Mouse (Mus musculus) kidney, postnatal 25 days (tissue): ENCODE measurements around the gene Ugt1a1.
"Not testable (repeated sequence)": the region's sequence is repeated elsewhere in the genome, so short reads cannot be mapped to it uniquely, and the experiment has no call there.

Experiments used
- DNase-seq, 2 experiments: peaks; one replicate each; pipeline ENCODE4 v3.0.0; 2021; ENCODE audit warnings: mixed read lengths in 2 of 2

The Ugt1a1 gene

DNA sequence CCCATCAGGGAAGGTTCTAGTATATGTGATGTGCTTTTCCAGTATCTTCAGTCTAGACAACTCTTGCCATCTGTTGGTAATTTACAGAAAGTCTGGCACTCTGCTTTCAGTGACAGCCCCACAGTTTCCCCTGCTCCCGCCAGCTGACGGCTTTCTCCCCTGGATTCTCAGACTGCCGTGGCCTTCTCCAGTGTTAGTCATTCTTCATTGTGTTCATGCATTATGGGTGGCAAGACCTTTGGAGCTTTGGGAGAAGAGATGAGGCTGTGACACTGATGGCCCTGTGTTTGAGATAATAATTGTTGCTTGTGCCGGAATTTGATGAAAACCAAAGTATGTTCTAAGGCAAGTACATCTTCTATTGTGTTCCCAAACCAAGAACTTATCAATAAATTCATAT, 6.8 kb downstream of the Ugt1a1 start:
- DNase-seq = no peak

DNA sequence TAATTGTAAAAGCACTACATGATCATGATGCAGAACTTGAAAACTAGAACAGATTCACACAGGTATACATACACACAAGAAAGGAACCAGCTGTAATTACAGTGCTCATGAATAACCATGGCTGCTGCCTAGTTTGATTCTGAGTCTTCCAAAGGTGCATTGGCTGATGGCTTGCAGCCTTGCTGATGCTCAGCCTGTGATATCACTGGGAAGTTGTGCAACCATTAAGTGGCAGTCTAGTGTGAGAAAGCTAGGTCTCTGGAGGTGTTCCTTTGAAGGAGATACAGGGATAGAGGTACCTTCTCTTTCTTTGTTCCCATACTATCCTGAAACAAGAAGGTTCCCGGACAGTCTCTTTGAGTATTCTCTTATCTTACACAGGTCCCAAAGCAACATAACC, 7.3 kb downstream of the Ugt1a1 start:
- peak in 1 of 2 experiments; percentile 34 for DNase-seq

DNA sequence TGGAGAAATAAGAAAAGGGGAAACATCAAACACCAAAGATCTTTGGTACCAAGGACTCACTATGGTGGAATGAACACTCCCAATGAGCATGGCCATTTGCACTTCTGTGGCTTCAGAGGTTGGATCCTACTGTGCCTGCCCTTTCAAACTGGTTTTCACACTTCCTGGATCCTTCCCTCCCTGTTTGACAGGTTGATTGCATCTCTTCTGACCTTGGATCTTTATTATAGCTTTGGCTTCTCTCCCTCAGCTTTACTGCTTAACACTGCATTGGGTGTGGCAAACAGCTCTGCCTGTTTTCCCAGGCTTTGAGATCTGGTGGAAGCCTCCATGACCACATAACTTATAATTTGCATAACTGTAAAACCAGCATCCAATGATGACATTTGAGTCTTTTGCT, 8.6 kb downstream of the Ugt1a1 start:
- DNase-seq = peak in 1 of 2 experiments; percentile 33

DNA sequence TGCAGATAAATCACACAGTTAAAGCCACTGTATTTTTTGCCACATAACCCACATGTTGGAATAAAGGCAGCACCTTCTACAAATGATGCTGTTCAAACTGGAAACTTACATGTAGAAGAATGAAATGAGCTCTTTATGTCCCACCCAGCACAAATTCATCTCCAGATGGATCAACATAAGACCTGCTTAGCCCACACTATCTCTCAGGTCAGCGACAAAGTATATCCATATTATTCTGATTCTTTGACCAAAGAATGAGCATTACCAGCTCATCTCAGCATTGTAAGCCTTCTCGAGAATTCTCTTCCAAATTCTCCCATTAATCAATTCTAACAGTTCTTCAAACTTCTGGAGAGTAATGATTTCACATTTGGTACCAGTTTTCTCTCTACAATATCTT, 10.5 kb downstream of the Ugt1a1 start:
- no peak for DNase-seq

DNA sequence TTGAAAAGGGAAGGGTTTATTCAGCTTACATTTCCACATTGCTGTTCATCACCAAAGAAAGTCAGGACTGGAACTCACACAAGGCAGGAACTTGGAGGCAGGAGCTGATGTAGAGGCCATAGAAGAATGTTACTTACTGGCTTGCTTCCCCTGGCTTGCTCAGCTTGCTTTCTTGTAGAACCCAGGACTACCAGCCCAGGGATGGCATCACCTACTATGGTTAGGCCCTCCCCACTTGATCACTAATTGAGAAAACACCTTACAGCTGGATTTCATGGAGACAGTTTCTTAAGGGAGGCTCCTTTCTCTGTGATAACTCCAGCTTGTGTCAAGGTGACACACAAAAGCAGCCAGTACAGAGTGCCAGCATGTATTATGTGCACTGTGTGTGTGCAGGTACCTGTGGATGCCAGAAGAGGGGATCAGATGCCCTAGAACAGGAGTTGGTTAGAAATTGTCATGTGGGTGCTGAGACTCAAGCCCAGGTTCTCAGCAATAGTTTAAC, 11.3 kb downstream of the Ugt1a1 start:
- DNase-seq = peak in 1 of 2 experiments; percentile 37

DNA sequence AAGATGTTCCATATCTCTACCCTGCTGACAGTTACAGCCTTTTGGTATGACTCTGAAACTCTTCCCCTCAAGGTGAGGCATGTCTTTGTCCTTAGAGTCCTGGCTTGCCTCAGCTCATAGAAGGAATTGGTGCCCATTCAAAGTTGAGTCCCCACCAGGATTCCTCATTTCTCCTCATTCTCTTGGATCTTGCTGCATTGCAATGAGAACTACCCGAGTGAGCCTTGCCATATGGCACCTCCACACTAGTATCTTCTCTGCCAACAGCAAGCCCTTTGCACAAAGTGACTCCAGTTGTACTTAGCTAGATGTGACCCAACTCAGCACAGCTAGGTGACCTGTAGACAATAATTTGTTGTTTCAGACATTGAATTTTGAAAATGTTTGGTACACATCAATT, 11.8 kb downstream of the Ugt1a1 start:
- peak in 1 of 2 experiments; percentile 45 for DNase-seq

DNA sequence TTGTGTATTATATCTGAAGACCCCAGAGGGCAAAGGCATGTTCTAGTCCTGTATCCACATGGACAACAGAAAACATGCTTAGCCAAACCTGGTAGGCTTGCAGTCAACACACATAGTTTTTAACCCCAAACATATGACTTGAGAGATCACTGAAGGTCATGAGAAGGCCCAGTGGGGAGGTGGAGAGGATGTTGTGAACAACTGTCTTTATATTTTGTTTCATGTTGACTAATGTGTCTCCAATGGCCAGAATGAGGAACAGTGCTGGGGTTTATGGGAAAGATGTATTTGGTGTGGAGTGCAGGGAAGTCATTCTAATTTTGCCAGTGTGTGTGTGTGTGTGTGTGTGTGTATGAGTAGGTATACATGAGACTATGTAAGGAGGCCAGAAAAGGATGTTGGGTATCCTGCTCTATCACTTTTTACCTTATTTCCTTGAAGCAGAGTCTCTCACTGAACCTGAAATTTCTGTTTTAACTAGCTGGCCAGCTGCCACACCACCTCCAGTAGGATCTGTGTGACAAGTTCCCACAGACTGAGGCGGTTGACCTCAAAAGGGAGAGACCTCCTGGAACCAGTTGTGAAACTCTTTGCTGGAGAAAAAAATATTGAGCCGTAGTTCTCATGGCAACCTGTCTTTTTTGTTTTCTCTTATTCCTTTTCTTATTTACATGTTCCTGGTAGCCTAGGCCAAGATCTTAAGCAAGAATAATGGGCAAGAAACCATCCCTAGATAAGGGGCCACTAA, 12.4 kb downstream of the Ugt1a1 start:
- peak; percentile 52 to 71 for DNase-seq

DNA sequence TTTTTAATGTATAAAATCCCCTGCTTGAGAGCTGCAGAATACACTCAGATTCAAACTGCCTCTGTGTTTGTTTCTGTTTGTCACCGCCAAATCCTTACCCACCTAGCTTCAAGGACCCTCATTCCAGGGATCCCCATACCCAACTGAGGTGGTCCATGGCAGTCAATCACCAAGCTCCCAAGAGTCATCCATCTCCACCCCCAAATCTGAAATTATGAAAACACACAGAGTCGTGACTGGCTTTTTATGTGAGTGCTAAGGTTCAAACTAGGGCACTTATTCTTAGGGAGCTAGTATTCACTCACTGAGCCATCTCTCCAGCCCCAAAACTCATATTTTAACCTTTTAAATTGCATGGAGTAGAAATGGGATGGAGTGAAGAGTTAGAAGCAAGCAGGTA, 13.5 kb downstream of the Ugt1a1 start:
- not testable (repeated sequence) for DNase-seq

DNA sequence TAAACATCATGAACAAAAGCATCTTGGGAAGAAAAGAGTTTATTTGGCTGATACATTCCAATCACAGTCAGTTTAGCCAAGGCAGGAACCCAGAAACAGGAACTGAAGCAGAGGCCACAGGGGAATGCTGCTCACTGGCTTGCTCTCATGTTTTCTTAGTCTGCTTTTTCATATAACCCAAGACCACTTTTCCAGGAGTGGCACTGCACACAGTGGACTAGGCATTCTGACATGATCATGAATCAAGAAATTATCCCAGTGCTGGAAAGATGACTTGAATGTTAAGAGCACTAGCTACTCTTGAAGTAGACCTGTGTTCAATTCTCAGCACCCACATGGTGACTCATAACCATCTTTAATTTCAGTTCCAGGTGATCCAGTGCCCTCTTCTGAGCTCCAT, 14.0 kb downstream of the Ugt1a1 start:
- peak; percentile 10 to 28 for DNase-seq

DNA sequence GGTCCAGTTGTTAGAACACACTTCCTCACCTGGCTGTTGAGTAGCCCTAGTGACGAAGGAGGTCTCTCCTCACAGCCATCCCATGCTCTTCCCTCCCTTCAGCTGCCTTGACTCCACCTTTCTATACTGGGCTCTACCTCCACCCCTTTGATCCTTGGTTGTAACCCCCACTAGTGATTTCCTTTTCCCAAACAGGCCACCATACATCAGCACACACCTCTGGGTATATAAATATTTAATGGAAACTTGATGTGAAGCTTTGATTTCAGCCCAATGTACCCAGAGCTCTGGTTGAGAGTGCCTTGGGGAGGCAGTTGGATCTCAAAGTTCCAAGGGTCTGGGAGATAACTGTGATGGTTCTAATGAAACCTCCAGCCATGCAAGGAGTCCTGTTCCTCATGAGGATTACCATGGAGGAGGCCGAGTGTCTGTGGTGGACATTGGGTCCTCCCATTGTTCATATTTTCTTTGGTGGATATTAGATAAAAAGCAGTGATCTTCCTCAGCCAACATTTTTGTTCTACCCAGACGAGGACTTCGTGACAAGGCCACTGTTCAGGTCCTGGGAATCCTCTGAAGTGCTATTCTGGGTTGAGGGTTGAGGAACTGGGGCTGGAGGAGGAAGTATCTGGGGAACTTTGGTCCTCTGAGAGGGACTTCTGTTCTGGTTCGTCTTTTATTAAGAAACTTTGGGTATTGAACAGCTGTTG, 15.1 kb downstream of the Ugt1a1 start, which contains the start of gene Mroh2a:
Gene Mroh2a, plus strand, starts transcription at position 317 of the 710 bp plus-strand sequence.
- DNase-seq = peak in 1 of 2 experiments; percentile 39

DNA sequence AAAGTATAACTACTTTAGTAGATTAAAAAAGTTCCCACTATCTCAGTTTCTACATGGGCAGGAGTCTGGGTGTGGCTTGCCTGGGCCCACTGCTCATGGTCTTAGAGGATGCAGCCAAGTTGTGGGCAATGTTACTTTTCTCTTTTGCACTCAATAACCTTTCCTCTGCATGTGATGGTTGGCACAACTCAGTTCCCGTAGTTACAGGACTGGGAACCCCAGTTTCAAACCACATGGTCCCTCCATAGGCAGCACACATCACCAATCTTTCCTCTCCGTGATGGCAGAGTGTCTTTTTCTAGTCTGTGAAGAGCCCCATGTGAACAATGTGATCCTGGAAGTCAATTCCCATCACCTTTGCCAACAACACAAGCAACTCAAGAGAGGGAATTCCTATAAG, 15.7 kb downstream of the Ugt1a1 start:
- peak; percentile 2 to 32 for DNase-seq

DNA sequence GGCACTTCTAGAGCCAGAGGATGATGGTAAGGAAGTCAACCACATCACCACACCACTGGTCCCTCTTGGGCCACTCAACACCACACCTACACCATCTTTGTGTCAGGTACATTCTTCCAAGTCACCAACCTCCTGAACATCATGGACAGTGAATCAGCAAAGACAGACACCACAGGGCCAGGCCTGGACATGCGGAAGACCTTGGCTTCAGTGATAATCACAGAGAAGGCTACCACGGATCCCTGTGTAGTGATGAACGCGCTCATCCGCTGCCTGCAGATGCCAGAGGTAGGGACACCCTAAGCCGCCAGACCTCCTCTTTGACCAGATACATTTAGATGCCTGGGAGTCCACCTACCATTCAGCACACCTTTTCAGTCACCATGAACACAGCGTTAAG, 16.4 kb downstream of the Ugt1a1 start:
- DNase-seq = peak; percentile 5 to 40

DNA sequence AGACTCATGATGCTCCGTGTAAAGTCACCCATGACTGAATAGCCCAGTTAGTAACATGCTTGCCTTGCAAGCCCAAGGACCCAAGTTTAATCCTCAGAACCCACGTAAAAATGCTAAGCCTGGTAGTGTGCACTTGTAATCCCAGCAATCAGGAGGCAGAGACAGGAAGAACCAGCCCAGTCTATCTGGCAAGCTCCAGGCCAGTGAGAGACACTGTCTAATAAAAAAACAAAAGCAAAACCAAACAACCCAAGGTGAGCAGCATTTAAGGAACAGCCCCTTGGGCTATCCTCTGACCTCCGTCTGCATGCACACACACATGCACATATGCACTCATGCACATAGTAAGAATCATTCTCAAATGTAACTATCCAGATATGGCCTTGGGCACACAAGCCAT, 17.8 kb downstream of the Ugt1a1 start:
- DNase-seq = peak in 1 of 2 experiments; percentile 40

DNA sequence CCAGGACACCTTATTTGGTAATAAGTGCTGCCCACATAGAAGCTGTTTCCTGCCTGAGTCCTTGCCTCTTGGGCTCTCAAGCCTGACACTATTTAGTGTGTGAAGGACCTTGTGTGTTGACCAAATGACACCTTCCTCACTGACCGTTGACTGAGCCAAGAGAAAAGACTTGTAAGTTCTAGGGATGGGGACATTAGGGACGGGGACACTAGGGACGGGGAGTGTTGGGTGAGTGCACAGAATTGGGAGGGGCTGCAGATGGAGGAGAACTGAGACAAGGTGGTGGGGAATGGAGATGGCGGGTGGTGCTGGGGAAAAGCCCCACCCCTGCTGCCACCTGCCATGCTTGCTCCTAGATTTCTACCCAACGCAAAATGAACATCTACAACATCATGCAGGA, 18.2 kb downstream of the Ugt1a1 start:
- DNase-seq = peak in 1 of 2 experiments; percentile 59

DNA sequence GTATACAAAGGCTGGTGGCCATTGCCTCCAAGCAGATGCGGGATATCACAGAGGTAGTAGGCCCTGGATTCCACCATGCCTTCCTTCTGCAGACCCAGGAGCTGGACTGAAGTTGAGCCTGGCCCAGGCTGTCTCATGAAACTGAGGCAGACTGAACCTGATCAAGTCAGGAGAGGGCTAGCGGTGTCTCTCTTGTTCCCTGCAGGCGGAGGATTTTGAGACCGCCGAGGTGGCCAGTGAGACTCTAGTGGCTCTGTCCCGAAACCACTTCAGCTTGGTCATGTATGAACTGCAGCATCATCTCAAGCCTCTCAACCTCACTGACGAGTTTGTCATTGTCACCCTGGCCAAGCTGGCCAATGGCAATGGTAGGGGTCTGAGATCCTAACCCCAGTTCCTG, 18.7 kb downstream of the Ugt1a1 start:
- peak in 1 of 2 experiments; percentile 49 for DNase-seq

DNA sequence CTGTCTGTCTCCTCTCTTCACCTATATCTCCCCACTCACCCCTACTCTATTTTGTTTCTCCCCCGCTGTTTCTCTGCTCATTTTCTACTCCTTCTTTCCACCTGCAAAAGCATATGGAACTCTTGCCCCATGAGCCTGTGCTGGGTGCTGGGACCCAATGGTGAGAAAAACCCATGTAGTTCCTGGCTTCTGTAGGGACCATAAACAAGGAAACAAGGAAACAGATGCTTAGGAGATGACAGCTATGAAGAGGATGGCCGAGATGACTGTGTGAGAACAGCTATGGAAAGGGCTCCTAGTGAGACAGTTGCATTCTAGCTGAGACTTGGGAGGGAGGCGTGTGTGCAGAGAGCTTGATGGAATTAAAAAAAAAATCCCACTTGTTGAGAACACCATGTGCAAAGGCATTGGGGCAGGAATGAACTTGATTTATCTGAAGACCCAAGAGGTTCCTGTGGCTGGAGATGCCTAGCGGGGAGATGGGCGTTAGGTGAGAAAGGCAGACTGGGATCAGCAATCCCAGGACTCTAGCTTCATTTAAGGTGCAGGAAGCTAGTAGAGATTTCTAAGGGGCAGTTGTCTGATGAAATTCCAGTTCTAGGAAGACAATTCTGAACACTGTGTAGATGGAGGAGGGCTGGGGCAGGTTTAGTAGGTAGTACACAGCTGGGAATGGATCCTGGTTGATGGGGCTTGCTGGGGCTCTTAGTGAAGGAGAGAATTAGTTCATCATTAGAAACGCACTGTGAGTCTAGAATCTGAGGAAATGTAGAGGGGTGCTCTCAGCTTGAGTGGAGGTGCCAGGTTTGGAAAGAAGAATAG, 19.4 kb downstream of the Ugt1a1 start:
- peak in 1 of 2 experiments; percentile 36 for DNase-seq

DNA sequence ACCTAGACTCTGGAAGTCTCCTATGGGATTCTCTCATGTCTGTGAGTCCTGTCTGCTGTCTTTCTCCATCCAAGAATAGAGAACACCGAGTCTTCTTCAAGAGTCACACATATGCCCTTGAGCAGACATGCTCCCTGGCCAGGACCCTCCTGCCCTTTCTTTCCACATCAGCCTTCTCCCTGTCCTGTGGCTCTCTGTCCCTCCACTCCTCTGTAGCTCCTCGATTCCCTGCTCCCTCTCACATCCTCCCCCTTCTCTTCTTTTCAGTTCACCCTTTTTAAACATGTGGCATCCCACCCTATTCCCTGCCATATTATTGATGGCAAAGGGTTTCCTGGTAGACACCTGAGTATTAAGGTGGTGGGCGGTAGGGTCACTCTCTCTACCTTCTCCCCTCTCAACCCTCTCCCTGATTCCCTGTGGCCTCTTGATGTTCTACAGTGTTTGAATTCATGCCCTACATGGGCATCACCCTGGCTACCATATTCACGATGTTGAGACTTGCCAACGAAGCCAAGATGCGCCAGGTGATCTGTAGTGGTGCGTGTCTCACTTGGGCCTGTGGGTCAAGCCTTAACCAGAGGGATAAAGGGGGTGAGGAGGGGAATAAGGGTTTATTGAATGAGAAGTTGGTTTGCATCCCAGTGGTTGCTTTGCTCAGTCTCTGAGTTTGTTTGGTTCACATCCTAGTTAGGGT, 20.2 kb downstream of the Ugt1a1 start:
- DNase-seq = peak in 1 of 2 experiments; percentile 53

DNA sequence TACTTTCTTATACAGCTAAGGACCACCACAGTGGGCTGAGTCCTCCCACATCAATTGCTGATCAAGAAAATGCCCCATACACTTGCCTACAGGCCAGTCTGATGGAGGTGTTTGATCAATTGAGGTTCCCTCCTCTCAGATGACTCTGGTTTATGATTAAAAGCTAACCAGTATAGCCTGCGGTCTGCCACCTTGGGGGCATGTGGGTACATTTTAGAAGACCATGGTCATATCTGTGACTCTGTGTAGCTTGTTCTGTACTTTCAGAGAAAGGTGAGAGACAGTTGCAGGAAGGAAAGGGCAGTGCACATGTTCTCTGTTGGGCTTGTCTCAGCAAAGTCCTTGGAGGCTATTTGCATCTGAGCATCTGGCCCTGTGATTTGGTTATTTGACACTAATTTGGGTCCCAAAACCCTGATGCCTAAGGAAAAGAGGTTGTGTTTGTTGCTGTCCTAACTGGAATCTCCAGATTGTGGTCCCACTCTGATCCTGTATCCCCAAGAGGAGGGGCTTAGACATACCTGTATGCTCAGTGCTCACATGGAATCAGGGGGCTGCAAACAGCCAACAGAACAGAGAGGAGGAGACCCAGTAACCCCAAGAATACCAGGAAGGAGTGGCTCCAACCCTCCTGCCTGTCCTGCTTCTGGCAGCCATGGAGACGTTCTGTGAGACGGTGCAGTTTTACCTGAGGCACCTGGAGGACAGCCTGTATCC, 21.1 kb downstream of the Ugt1a1 start:
- peak in 1 of 2 experiments; percentile 34 for DNase-seq

DNA sequence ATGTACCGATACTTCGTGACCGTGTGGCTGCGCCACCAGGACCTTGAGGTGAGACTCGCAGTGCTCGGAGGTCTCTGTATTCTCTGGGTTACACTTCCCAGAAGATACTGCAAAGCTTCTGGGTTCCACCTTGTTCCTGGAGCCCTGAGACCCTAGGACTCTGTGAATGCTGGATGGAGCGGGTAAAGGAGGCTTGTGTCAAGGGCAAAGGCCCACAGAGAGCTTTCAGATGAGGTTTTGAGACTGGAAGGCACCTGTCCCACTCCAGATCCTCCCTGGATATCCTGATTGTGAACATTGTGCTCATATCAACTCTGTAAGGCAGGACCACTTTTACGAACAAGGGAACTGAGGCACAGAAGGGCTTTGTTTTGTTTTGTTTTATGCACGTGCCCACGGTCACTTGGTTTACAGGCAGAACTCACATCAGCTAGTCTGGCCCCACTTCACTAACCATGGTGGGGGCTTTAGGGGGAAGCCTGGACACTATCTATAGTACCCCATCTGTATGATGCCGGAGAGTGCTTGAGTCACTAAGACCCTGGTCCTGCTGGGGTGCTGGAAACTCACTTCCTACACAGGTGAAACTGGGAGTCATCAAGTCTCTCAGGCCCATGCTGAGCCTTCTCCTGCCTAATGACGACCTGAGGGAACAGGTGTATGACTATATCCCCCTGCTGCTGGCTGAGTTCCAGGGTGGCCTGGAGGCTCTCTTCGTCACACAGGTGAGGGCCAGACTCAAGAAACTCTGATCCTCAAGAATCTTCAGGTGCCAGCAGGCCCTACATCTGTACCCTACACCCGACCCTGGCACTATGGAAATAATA, 21.9 kb downstream of the Ugt1a1 start:
- DNase-seq = peak in 1 of 2 experiments; percentile 65

DNA sequence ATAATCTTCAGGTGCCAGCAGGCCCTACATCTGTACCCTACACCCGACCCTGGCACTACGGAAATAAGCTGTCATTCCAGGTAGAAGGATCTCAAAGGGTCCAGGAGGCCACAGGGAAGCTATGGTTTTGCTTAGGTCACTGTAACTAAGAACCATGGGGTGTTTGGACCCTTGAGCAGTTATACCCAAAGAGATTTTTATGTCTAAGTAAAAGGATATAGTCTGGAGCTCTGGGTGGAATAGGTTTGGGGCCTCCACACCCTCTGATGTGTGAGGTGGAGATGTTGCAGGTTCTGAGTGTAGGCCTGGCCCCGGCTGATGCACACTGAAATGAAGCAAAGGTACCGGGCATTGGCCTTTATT, 22.5 kb downstream of the Ugt1a1 start:
- DNase-seq = peak in 1 of 2 experiments; percentile 31

DNA sequence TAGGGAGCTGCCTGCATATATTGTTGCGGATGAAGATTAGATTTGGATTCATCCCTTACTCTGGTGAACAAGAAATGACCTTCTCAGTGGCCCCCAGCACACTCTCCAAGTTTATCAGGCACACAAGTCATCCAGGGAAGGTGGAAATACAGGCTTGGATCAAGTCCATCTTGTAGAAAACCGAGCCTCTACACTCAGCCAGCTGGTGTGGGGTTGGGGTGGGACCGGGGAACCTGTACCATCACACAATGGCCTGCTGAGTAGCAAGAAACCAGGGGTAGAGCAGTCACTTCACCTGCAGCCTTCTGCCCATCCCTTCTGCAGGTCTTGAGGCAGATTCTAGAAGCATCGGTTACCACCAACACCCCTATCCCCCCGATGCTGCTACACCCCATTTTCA, 22.9 kb downstream of the Ugt1a1 start:
- DNase-seq = no peak
